Mouse (Mus musculus) olfactory bulb, adult 2 months (tissue): ENCODE data around the gene Shc3.

ENCODE experiments used
- CTCF ChIP-seq: fragments of 200-500 bp; IDR thresholded peaks from 2 replicates; pipeline ENCODE4 v1.5.1; 2012; ENCODE audit warnings: low read depth, mild to moderate bottlenecking, low read length, moderate library complexity; ENCODE audit not compliant: insufficient read depth
- POLR2A ChIP-seq: fragments of 200-500 bp; IDR thresholded peaks from 2 replicates; pipeline ENCODE4 v1.6.1; 2012; ENCODE audit warnings: mild to moderate bottlenecking, low read depth, low read length, moderate library complexity; ENCODE audit not compliant: insufficient read depth

- TF ChIP-seq CTCF (no peak), POLR2A (no peak)
These were observed 11.2 kb upstream of the Shc3 start for GRCm38 (mm10) chr13:51580263-51581044.
